Mouse (Mus musculus) embryonic facial prominence, embryonic 12.5 days (tissue): ENCODE data around the gene Arhgap27. TPM values are rescaled to one million over a fixed set of nuclear protein-coding genes. Genes with fewer than 3 reads are reported as not detected.
A peak's percentile ranks its signal among the peaks of the same experiment; 100 is the strongest.

Experiments
- ATAC-seq: fragments of 200-750 bp; cut with Nextera tagmentation; 2 replicates; pipeline ENCODE4 v1.8.0; 2017; ENCODE audit not compliant: insufficient number of reproducible peaks, insufficient read depth, low FRiP score, low TSS enrichment
- H3K27ac ChIP-seq: fragments of 300-500 bp; sonication (generic); 2 replicates; pipeline ENCODE4 v1.5.1; 2016; ENCODE audit warnings: mild to moderate bottlenecking
- H3K27me3 ChIP-seq: fragments of 300-500 bp; sonication (generic); 2 replicates; pipeline ENCODE4 v1.6.1; 2016; ENCODE audit warnings: mild to moderate bottlenecking, moderate library complexity
- H3K36me3 ChIP-seq: fragments of 300-500 bp; sonication (generic); 2 replicates; pipeline ENCODE4 v1.6.1; 2016; ENCODE audit warnings: mild to moderate bottlenecking
- H3K4me1 ChIP-seq: fragments of 300-500 bp; sonication (generic); 2 replicates; pipeline ENCODE4 v1.6.1; 2016
- H3K4me2 ChIP-seq: fragments of 300-500 bp; sonication (generic); replicated peaks from 2 replicates; pipeline ENCODE4 v1.6.1; 2016; ENCODE audit warnings: mild to moderate bottlenecking, moderate library complexity
- H3K4me3 ChIP-seq: fragments of 300-500 bp; sonication (generic); 2 replicates; pipeline ENCODE4 v1.5.1; 2016; ENCODE audit warnings: mild to moderate bottlenecking
- H3K9ac ChIP-seq: fragments of 300-500 bp; sonication (generic); 2 replicates; pipeline ENCODE4 v1.6.1; 2016; ENCODE audit warnings: mild to moderate bottlenecking, moderate library complexity
- H3K9me3 ChIP-seq: fragments of 300-500 bp; sonication (generic); 2 replicates; pipeline ENCODE4 v1.6.1; 2016; ENCODE audit warnings: mild to moderate bottlenecking, moderate library complexity
- WGBS: fragments of 180-500 bp; shearing (Covaris S2); methylation state at CpG from one replicate; pipeline ENCODE4 v1.1.7; 2016; 5-methylcytosine and 5-hydroxymethylcytosine counted together
- polyA plus RNA-seq: library from polyadenylated mRNA; unstranded; fragments of >200 nt; fragmentation: Nextera tagmentation; extraction: Ambion mirVana; gene quantifications from 2 replicates; pipeline ENCODE4 v1.2.1, GENCODE M21; 2016

The Arhgap27 gene
- polyA plus RNA-seq, 1 experiment from 2014 or later = 7.2 TPM

DNA sequence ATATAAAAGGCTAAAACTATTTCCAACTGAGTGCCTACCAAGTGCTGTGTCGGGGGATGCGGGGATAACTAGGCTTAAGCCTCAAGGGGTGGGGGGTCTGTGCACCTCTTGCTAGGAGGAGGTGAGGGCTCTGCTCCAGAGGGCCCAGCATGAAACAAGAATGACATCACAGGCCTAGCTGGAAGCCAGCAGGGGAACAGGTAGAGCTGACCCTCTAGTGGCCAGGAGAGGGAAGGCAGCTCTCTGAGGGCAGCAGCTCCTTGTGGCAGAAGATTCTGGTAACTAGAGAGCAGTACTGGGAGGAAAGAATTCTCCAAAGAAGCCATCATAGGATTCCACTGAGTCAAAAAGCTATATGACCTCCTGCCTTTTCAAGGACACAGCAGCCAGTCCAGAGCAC lies 38.7 kb upstream of the Arhgap27 start:
- no peaks in the 10 kb centered on the region for H3K4me1 ChIP-seq

DNA sequence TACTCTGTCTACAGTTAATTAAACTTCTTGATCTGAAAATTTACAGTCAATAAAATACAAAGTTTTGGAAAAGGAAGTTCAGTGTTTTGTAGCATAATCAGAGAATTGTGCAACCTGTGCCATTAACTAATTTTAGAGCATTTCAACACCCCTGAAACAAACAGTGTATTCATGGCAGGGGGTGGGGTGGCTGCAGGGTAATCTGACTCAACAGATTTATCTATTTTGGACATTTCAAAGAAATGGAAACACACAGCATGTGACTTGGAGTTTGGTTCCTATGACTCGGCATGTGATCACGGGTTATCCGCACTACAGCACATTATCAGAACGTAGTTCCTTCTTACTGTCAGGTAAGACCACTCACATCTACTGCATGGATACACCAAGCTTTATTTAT lies 36.5 kb upstream of the Arhgap27 start:
- H3K9ac ChIP-seq = no peak overlapping the region
- WGBS = 94% methylated on average over 4 of the region's 4 CpGs
- peaks cover 22% of the 10 kb centered on the region for H3K36me3 ChIP-seq

More for the DNA sequence above, 38.7 kb upstream of the Arhgap27 start:
- Histone ChIP-seq H3K36me3 (peaks cover 10% of the 10 kb centered on the region), H3K27ac (no peak overlapping the region), H3K9ac (no peak overlapping the region), H3K27me3 (no peaks in the 10 kb centered on the region), H3K4me3 (no peak overlapping the region), H3K9me3 (no peaks in the 10 kb centered on the region), H3K4me2 (no peak overlapping the region)
- no peak for ATAC-seq
- 58% methylated on average over 2 of the region's 2 CpGs for WGBS

GRCm38 (mm10) chr11:103399050-103399449 lies 35.6 kb upstream of the Arhgap27 start:
- Histone ChIP-seq H3K4me1 (no peaks in the 10 kb centered on the region), H3K36me3 (peaks cover 30% of the 10 kb centered on the region), H3K9me3 (no peaks in the 10 kb centered on the region), H3K9ac (no peak overlapping the region), H3K4me2 (no peak overlapping the region), H3K27ac (no peak overlapping the region), H3K27me3 (no peaks in the 10 kb centered on the region), H3K4me3 (no peak overlapping the region)
- no peak for ATAC-seq
- 80% methylated on average over 3 of the region's 3 CpGs for WGBS

More for the DNA sequence above, 36.5 kb upstream of the Arhgap27 start:
- Histone ChIP-seq H3K27ac (no peak overlapping the region), H3K4me1 (no peaks in the 10 kb centered on the region), H3K4me3 (no peak overlapping the region), H3K27me3 (no peaks in the 10 kb centered on the region), H3K9me3 (no peaks in the 10 kb centered on the region), H3K4me2 (no peak overlapping the region)
- ATAC-seq = no peak

DNA sequence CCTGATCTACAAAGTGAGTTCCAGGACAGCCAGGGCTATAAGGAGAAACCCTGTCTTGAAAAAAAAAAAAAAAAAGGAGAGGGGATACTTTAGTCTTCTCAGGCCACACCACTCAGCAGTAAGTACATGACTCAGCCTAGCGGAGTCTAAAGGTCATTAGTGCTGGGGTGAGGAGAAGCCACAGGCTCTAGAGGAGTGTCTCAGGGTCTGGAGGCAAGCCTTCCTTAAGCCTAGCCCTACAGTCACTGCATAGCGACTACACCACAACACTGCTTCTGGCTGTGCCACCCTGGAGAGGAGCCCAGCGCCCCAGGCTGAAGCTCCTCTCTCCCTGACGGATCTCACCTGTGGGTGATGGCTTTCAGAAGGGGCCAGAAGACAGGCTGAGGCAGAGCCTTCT lies 33.2 kb upstream of the Arhgap27 start:
- no peak overlapping the region for H3K4me3 ChIP-seq
- WGBS = 89% methylated on average over 4 of the region's 4 CpGs
- peaks cover 37% of the 10 kb centered on the region for H3K36me3 ChIP-seq
- ATAC-seq = no peak
- H3K27ac ChIP-seq = no peak overlapping the region
- no peak overlapping the region for H3K9ac ChIP-seq
- H3K4me1 ChIP-seq = no peaks in the 10 kb centered on the region
- no peaks in the 10 kb centered on the region for H3K9me3 ChIP-seq
- no peak overlapping the region for H3K4me2 ChIP-seq
- H3K27me3 ChIP-seq = no peaks in the 10 kb centered on the region

GRCm38 (mm10) chr11:103396236-103396635 lies 32.7 kb upstream of the Arhgap27 start:
- H3K36me3 ChIP-seq = peaks cover 38% of the 10 kb centered on the region
- H3K27ac ChIP-seq = no peak overlapping the region
- 97% methylated on average over 4 of the region's 4 CpGs for WGBS
- H3K4me3 ChIP-seq = no peak overlapping the region
- H3K9me3 ChIP-seq = no peaks in the 10 kb centered on the region
- ATAC-seq = no peak
- no peak overlapping the region for H3K4me2 ChIP-seq
- H3K9ac ChIP-seq = no peak overlapping the region
- H3K4me1 ChIP-seq = no peaks in the 10 kb centered on the region
- no peaks in the 10 kb centered on the region for H3K27me3 ChIP-seq

DNA sequence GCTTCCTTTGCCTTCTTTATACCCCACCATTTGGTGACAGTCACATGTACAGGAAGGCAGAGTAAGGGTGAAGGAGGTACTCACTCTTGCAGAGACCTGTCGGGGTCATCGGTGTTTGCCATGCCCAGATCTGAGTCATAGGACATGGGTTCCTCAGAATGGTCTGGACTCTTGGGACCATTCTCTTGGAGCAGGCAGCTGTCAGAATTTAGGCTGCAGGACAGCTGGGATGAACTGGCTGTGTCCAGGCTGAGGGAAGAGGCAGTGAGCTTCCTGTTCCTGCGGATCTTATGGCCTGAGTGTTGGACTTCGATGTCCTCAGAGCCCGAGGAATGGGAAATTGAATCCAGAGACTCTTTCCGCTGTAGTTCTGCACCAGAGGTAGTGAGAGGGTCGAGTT lies 31.1 kb upstream of the Arhgap27 start:
- Histone ChIP-seq H3K4me2 (no peak overlapping the region), H3K27ac (no peak overlapping the region), H3K4me1 (no peaks in the 10 kb centered on the region), H3K36me3 (peaks cover 43% of the 10 kb centered on the region), H3K27me3 (no peaks in the 10 kb centered on the region), H3K4me3 (no peak overlapping the region), H3K9ac (no peak overlapping the region), H3K9me3 (no peaks in the 10 kb centered on the region)
- ATAC-seq = no peak
- WGBS = 61% methylated on average over 7 of the region's 7 CpGs

GRCm38 (mm10) chr11:103394025-103394424 lies 30.5 kb upstream of the Arhgap27 start:
- Histone ChIP-seq H3K36me3 (peaks cover 43% of the 10 kb centered on the region), H3K9ac (no peak overlapping the region), H3K4me2 (no peak overlapping the region), H3K27ac (no peak overlapping the region), H3K27me3 (no peaks in the 10 kb centered on the region), H3K4me1 (no peaks in the 10 kb centered on the region), H3K4me3 (no peak overlapping the region), H3K9me3 (no peaks in the 10 kb centered on the region)
- no peak for ATAC-seq
- 87% methylated on average over 7 of the region's 7 CpGs for WGBS

GRCm38 (mm10) chr11:103387870-103388526 lies 24.5 kb upstream of the Arhgap27 start:
- 82% methylated on average over 7 of the region's 7 CpGs for WGBS
- H3K4me2 ChIP-seq = no peak overlapping the region
- H3K4me1 ChIP-seq = no peaks in the 10 kb centered on the region
- no peak for ATAC-seq
- H3K9me3 ChIP-seq = no peaks in the 10 kb centered on the region
- H3K4me3 ChIP-seq = no peak overlapping the region
- no peak overlapping the region for H3K9ac ChIP-seq
- peaks cover 15% of the 10 kb centered on the region for H3K36me3 ChIP-seq
- H3K27me3 ChIP-seq = no peaks in the 10 kb centered on the region
- H3K27ac ChIP-seq = no peak overlapping the region

DNA sequence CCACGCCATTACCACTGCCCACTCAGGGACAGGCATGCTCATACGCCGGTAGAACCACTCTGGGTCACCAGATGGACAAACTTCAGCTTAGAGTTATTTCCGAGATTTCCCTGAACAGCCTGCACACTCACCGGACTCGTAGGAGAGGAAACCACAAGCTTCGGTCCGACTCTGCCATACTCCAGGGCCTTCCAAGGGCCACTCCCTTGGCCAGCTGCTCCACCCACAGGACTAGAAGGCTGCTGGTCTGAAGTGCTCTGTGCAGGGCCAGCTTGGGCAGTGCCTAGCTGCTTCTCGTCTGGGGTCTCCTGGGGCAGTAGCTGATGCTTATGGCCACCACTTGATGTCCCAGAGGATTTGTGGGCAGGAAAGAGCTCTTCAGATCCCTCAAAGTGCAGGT lies 23.3 kb upstream of the Arhgap27 start:
- no peaks in the 10 kb centered on the region for H3K4me1 ChIP-seq

DNA sequence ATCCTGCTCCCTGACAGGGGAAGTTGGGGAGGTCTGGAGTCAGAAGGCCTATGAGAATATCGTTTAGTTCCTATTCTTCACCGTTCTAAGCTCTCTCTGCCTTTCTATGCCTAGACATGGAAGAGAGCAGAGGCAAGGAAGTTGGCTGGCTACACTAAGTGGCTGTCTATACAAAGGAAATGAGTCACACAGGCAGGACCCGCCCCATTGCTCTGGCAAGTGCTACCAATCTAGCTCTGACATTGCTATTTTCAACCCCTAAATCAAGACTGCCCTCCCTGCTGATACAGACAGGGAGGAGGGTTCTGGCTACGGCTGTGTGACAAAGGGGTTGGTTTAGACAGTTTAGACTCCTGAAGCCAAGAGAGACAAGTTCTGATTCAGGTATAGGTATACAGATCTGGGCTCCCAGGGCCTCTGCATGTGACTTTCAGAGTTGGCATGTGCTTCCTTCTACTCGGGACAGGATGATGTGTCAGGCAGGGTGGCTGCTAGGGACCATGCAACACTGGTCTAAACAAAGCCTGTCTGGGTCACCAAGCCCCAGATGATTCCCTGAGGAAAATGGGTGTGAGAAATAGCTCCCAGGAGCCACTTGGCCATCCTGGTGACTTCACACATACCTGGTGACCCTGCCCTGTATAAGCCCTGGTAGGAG lies 18.6 kb upstream of the Arhgap27 start:
- H3K27ac ChIP-seq = 0 out of 2 replicates have a peak overlapping the region, but pooled peaks have one; percentile 7
- no peak for ATAC-seq
- no peak overlapping the region for H3K4me3 ChIP-seq
- H3K27me3 ChIP-seq = no peaks in the 10 kb centered on the region
- WGBS = 79% methylated on average over 5 of the region's 5 CpGs
- no peak overlapping the region for H3K9ac ChIP-seq
- no peak overlapping the region for H3K4me2 ChIP-seq
- peaks cover 26% of the 10 kb centered on the region for H3K36me3 ChIP-seq
- H3K9me3 ChIP-seq = no peaks in the 10 kb centered on the region
- H3K4me1 ChIP-seq = no peaks in the 10 kb centered on the region

More for the DNA sequence above, 23.3 kb upstream of the Arhgap27 start:
- no peak overlapping the region for H3K27ac ChIP-seq
- no peak for ATAC-seq
- H3K9ac ChIP-seq = no peak overlapping the region
- H3K4me3 ChIP-seq = no peak overlapping the region
- H3K36me3 ChIP-seq = peaks cover 11% of the 10 kb centered on the region; the same call in 1 of the 2 replicates
- WGBS = 87% methylated on average over 9 of the region's 9 CpGs
- no peak overlapping the region for H3K4me2 ChIP-seq
- H3K9me3 ChIP-seq = no peaks in the 10 kb centered on the region
- no peaks in the 10 kb centered on the region for H3K27me3 ChIP-seq

DNA sequence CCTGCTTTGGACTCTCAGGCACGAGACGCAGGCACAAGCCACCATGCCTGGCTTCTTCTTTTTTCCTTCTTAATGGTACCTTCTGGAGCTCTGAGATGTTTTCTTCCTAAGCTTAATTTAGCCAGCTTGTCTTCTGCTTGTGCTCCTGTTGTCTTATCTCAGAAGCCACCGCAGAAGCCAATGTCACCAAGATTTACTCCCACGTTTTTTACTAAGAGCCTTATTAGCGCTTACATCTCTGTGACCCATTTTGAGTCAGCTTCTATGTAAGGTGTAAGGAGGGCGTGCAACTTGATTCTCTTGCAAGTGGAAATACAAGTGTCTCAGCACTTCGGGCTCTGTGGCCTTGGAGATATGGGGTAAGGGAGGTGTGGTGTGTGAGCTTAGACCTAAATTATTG lies 18.0 kb upstream of the Arhgap27 start:
- Histone ChIP-seq H3K9me3 (no peaks in the 10 kb centered on the region), H3K27me3 (no peaks in the 10 kb centered on the region), H3K9ac (no peak overlapping the region), H3K4me2 (no peak overlapping the region), H3K27ac (no peak overlapping the region), H3K36me3 (peaks cover 27% of the 10 kb centered on the region), H3K4me1 (no peaks in the 10 kb centered on the region), H3K4me3 (no peak overlapping the region)
- ATAC-seq = no peak
- 89% methylated on average over 7 of the region's 7 CpGs for WGBS

GRCm38 (mm10) chr11:103380460-103380859 lies 17.0 kb upstream of the Arhgap27 start:
- Histone ChIP-seq H3K27ac (no peak overlapping the region), H3K4me3 (no peak overlapping the region), H3K4me2 (no peak overlapping the region), H3K9ac (no peak overlapping the region), H3K9me3 (no peaks in the 10 kb centered on the region), H3K4me1 (no peaks in the 10 kb centered on the region), H3K36me3 (peaks cover 33% of the 10 kb centered on the region), H3K27me3 (no peaks in the 10 kb centered on the region)
- 82% methylated on average over 5 of the region's 5 CpGs for WGBS
- no peak for ATAC-seq
